Mouse (Mus musculus) kidney, adult 2 months (tissue): Measurements from ENCODE around the gene Cabin1.

Experiments used
- CTCF ChIP-seq: fragments of 200-500 bp; conservative IDR thresholded peaks from 2 replicates; pipeline ENCODE4 v1.5.1; 2011; ENCODE audit warnings: low read depth, mild to moderate bottlenecking, control low read depth, low read length, moderate library complexity, mixed read lengths; ENCODE audit not compliant: insufficient read depth, insufficient read length
- POLR2A ChIP-seq: fragments of 200-500 bp; IDR thresholded peaks from one replicate; pipeline ENCODE4 v1.6.1; 2011; ENCODE audit warnings: low read depth, low read length, control low read depth

DNA sequence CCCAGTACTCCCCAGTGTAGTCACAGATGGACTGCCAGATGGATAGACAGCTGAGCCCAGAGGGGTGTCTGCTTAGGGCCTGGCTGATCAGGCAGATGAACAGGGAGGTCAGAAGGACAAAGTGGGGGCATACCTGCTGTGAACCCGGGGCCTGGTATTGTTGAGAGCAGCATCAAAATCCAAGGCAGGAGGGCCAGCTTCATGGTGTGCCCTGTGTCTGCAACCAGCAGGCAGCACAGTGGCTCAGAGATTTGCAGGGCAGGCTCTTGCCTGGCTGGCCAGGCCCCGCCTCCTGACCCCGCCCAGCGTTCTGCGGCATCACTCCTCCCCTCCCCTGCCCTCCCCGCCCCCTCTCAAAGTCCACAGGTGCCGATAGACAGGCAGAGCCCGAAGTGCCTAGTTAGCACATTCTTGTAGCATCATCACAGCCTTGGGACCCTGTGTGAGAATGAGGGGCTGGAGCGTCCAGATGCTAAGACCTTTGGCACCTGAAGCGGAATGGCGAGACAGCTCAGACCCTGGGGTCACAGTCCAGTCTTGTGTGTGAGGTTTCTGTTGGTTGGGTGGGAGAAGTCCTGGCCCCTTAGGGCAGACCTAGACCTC, 120.3 kb downstream of the Cabin1 start, which contains the start of gene Susd2:
- TF ChIP-seq POLR2A (peak; percentile 85), CTCF (no peak)
